Mouse (Mus musculus) limb, embryonic 12.5 days (tissue): Measurements from ENCODE around the gene Pnpo. TPM values are rescaled to one million over a fixed set of nuclear protein-coding genes. Genes with fewer than 3 reads are reported as not detected.
A peak's percentile ranks its signal among the peaks of the same experiment; 100 is the strongest.

ENCODE experiments used
- ATAC-seq: fragments of 200-750 bp; cut with Nextera tagmentation; 2 replicates; pipeline ENCODE4 v1.8.0; 2017; ENCODE audit warnings: low read depth, moderate TSS enrichment; ENCODE audit not compliant: insufficient number of reproducible peaks, insufficient read depth, low FRiP score, low TSS enrichment
- H3K27ac ChIP-seq: fragments of 300-500 bp; sonication (generic); 2 replicates; pipeline ENCODE4 v1.5.1; 2016; ENCODE audit warnings: mild to moderate bottlenecking, moderate library complexity
- H3K27me3 ChIP-seq: fragments of 300-500 bp; sonication (generic); 2 replicates; pipeline ENCODE4 v1.6.1; 2016; ENCODE audit warnings: mild to moderate bottlenecking, moderate library complexity
- H3K36me3 ChIP-seq: fragments of 300-500 bp; sonication (generic); 2 replicates; pipeline ENCODE4 v1.6.1; 2016; ENCODE audit warnings: mild to moderate bottlenecking, moderate library complexity
- H3K4me1 ChIP-seq: fragments of 300-500 bp; sonication (generic); replicated peaks from 2 replicates; pipeline ENCODE4 v1.6.1; 2016
- H3K4me2 ChIP-seq: fragments of 300-500 bp; sonication (generic); 2 replicates; pipeline ENCODE4 v1.6.1; 2016; ENCODE audit warnings: mild to moderate bottlenecking, moderate library complexity
- H3K4me3 ChIP-seq: fragments of 300-500 bp; sonication (generic); replicated peaks from 2 replicates; pipeline ENCODE4 v1.5.1; 2016; ENCODE audit warnings: mild to moderate bottlenecking
- H3K9ac ChIP-seq: fragments of 300-500 bp; sonication (generic); replicated peaks from 2 replicates; pipeline ENCODE4 v1.6.1; 2016; ENCODE audit warnings: mild to moderate bottlenecking, moderate library complexity
- H3K9me3 ChIP-seq: fragments of 300-500 bp; sonication (generic); 2 replicates; pipeline ENCODE4 v1.6.1; 2016; ENCODE audit warnings: mild to moderate bottlenecking, moderate library complexity
- WGBS: fragments of 180-500 bp; shearing (Covaris S2); methylation state at CpG from one replicate; pipeline ENCODE4 v1.1.7; 2016; 5-methylcytosine and 5-hydroxymethylcytosine counted together
- polyA plus RNA-seq: library from polyadenylated mRNA; unstranded; fragments of >200 nt; fragmentation: Nextera tagmentation; extraction: Ambion mirVana; gene quantifications from 2 replicates; pipeline ENCODE4 v1.2.1, GENCODE M21; 2016

The Pnpo gene
- polyA plus RNA-seq, 1 experiment from 2014 or later: 19.7 TPM

- H3K27me3 ChIP-seq: no peaks in the 10 kb centered on the region
- H3K4me1 ChIP-seq: no peaks in the 10 kb centered on the region; the same call in 1 of the 2 replicates
- no peak overlapping the region for H3K4me3 ChIP-seq
- H3K4me2 ChIP-seq: no peak overlapping the region
- ATAC-seq: no peak
- 72% methylated on average over 5 of the region's 5 CpGs for WGBS
- no peak overlapping the region for H3K27ac ChIP-seq
- no peak overlapping the region for H3K9ac ChIP-seq
- H3K36me3 ChIP-seq: no peaks in the 10 kb centered on the region
- no peaks in the 10 kb centered on the region for H3K9me3 ChIP-seq
These were observed 25.5 kb upstream of the Pnpo start for GRCm38 (mm10) chr11:96969280-96969722.

GRCm38 (mm10) chr11:96968476-96968875, 24.7 kb upstream of the Pnpo start:
- WGBS: 69% methylated on average over 6 of the region's 6 CpGs
- H3K36me3 ChIP-seq: no peaks in the 10 kb centered on the region
- H3K9ac ChIP-seq: no peak overlapping the region
- no peaks in the 10 kb centered on the region; the same call in 1 of the 2 replicates for H3K4me1 ChIP-seq
- ATAC-seq: no peak
- no peaks in the 10 kb centered on the region for H3K27me3 ChIP-seq
- H3K27ac ChIP-seq: no peak overlapping the region
- no peak overlapping the region for H3K4me2 ChIP-seq
- no peak overlapping the region for H3K4me3 ChIP-seq
- H3K9me3 ChIP-seq: no peaks in the 10 kb centered on the region

GRCm38 (mm10) chr11:96967544-96968269, 23.9 kb upstream of the Pnpo start:
- WGBS: 85% methylated on average over 11 of the region's 11 CpGs
- Histone ChIP-seq H3K9me3 (no peaks in the 10 kb centered on the region), H3K27ac (no peak overlapping the region), H3K4me1 (no peaks in the 10 kb centered on the region; the same call in 1 of the 2 replicates), H3K9ac (no peak overlapping the region), H3K36me3 (peaks cover 5% of the 10 kb centered on the region; the same call in 1 of the 2 replicates), H3K4me3 (no peak overlapping the region), H3K27me3 (no peaks in the 10 kb centered on the region), H3K4me2 (no peak overlapping the region)
- ATAC-seq: no peak

- H3K4me2 ChIP-seq: no peak overlapping the region
- H3K27ac ChIP-seq: peak overlapping the region; percentile 25; the same call in 1 of the 2 replicates
These were observed 23.2 kb upstream of the Pnpo start for GRCm38 (mm10) chr11:96966914-96967543.

GRCm38 (mm10) chr11:96966172-96966571, 22.4 kb upstream of the Pnpo start:
- H3K27ac ChIP-seq: no peak overlapping the region
- H3K4me2 ChIP-seq: no peak overlapping the region
- no peaks in the 10 kb centered on the region for H3K9me3 ChIP-seq
- WGBS: 92% methylated on average over 3 of the region's 3 CpGs
- no peak overlapping the region for H3K4me3 ChIP-seq
- no peak for ATAC-seq
- H3K4me1 ChIP-seq: no peaks in the 10 kb centered on the region; the same call in 1 of the 2 replicates
- no peaks in the 10 kb centered on the region for H3K27me3 ChIP-seq
- no peak overlapping the region for H3K9ac ChIP-seq
- peaks cover 21% of the 10 kb centered on the region for H3K36me3 ChIP-seq

More at GRCm38 (mm10) chr11:96966914-96967543, 23.2 kb upstream of the Pnpo start:
- Histone ChIP-seq H3K27me3 (no peaks in the 10 kb centered on the region), H3K4me3 (no peak overlapping the region), H3K9ac (no peak overlapping the region), H3K9me3 (no peaks in the 10 kb centered on the region), H3K4me1 (no peaks in the 10 kb centered on the region; the same call in 1 of the 2 replicates), H3K36me3 (peaks cover 12% of the 10 kb centered on the region)
- 88% methylated on average over 13 of the region's 13 CpGs for WGBS
- ATAC-seq: no peak

GRCm38 (mm10) chr11:96963580-96963979, 19.8 kb upstream of the Pnpo start:
- no peak overlapping the region for H3K9ac ChIP-seq
- H3K4me2 ChIP-seq: no peak overlapping the region
- WGBS: 19% methylated on average over 8 of the region's 8 CpGs
- H3K9me3 ChIP-seq: no peaks in the 10 kb centered on the region
- H3K27me3 ChIP-seq: no peaks in the 10 kb centered on the region
- 0 out of 2 replicates have a peak, but pooled peaks have one; percentile 26 for ATAC-seq
- peaks cover 46% of the 10 kb centered on the region for H3K36me3 ChIP-seq
- H3K4me1 ChIP-seq: no peaks in the 10 kb centered on the region
- H3K4me3 ChIP-seq: no peak overlapping the region
- H3K27ac ChIP-seq: no peak overlapping the region

GRCm38 (mm10) chr11:96957061-96957805, 13.4 kb upstream of the Pnpo start:
- Histone ChIP-seq H3K9ac (no peak overlapping the region), H3K4me2 (no peak overlapping the region), H3K27me3 (no peaks in the 10 kb centered on the region), H3K4me3 (no peak overlapping the region), H3K4me1 (no peaks in the 10 kb centered on the region), H3K36me3 (peaks cover 97% of the 10 kb centered on the region), H3K9me3 (no peaks in the 10 kb centered on the region), H3K27ac (no peak overlapping the region)
- 91% methylated on average over 10 of the region's 10 CpGs for WGBS
- no peak for ATAC-seq

GRCm38 (mm10) chr11:96956009-96956724, 12.4 kb upstream of the Pnpo start:
- ATAC-seq: no peak
- no peak overlapping the region for H3K9ac ChIP-seq
- no peak overlapping the region for H3K27ac ChIP-seq
- 64% methylated on average over 20 of the region's 20 CpGs for WGBS
- no peaks in the 10 kb centered on the region for H3K9me3 ChIP-seq
- H3K4me3 ChIP-seq: no peak overlapping the region
- no peaks in the 10 kb centered on the region for H3K4me1 ChIP-seq
- peaks cover 97% of the 10 kb centered on the region for H3K36me3 ChIP-seq
- H3K4me2 ChIP-seq: no peak overlapping the region
- no peaks in the 10 kb centered on the region for H3K27me3 ChIP-seq

- H3K4me2 ChIP-seq: no peak overlapping the region
- no peak overlapping the region for H3K4me3 ChIP-seq
- H3K9ac ChIP-seq: no peak overlapping the region
- ATAC-seq: no peak
- WGBS: 90% methylated on average over 4 of the region's 4 CpGs
- H3K36me3 ChIP-seq: peaks cover 91% of the 10 kb centered on the region
- H3K4me1 ChIP-seq: no peaks in the 10 kb centered on the region
- no peak overlapping the region for H3K27ac ChIP-seq
- H3K27me3 ChIP-seq: no peaks in the 10 kb centered on the region
- no peaks in the 10 kb centered on the region for H3K9me3 ChIP-seq
These were observed 11.3 kb upstream of the Pnpo start for GRCm38 (mm10) chr11:96955094-96955493.

- H3K27ac ChIP-seq: no peak overlapping the region
- H3K4me2 ChIP-seq: no peak overlapping the region
- no peaks in the 10 kb centered on the region for H3K27me3 ChIP-seq
- 76% methylated on average over 6 of the region's 6 CpGs for WGBS
- H3K4me1 ChIP-seq: no peaks in the 10 kb centered on the region
- no peak overlapping the region for H3K9ac ChIP-seq
- no peak overlapping the region for H3K4me3 ChIP-seq
- ATAC-seq: no peak
- H3K9me3 ChIP-seq: no peaks in the 10 kb centered on the region
- H3K36me3 ChIP-seq: peaks cover 76% of the 10 kb centered on the region
These were observed 9.1 kb upstream of the Pnpo start for GRCm38 (mm10) chr11:96952896-96953295.
